Mouse (Mus musculus): ENCODE results near the gene Znhit1. TPM values are rescaled to one million over a fixed set of nuclear protein-coding genes. Genes with fewer than 3 reads are reported as not detected.
"Not testable (repeated sequence)": the region's sequence is repeated elsewhere in the genome, so short reads cannot be mapped to it uniquely, and the experiment has no call there.

Gene Znhit1
- total RNA-seq, 2 experiments from 2014 or later = 90.3 to 90.8 TPM

DNA sequence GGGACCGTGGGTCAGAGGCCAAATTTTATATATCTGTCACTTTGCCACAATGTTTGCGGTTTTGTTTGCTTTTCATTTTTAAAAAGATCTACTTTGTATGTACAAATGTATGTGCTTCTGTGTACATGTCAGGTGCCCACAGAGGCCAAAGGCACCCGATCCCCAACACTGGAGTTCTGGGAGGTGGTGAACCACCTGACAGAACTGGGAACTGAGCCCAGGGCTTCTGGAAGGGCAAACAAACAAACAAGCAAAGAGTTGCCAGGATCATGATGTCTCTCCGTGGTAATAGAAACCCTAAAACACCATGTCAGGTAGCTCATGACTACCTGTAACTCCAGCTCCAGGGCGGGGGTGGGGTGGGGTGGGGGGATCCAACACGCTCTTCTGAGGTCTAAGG lies 27.8 kb downstream of the Znhit1 start:
- no peak for DNase-seq (ENCODE audit: low spot score in 2 of 2)
- intact Hi-C loops (cut with DNase I) = no loop called here

DNA sequence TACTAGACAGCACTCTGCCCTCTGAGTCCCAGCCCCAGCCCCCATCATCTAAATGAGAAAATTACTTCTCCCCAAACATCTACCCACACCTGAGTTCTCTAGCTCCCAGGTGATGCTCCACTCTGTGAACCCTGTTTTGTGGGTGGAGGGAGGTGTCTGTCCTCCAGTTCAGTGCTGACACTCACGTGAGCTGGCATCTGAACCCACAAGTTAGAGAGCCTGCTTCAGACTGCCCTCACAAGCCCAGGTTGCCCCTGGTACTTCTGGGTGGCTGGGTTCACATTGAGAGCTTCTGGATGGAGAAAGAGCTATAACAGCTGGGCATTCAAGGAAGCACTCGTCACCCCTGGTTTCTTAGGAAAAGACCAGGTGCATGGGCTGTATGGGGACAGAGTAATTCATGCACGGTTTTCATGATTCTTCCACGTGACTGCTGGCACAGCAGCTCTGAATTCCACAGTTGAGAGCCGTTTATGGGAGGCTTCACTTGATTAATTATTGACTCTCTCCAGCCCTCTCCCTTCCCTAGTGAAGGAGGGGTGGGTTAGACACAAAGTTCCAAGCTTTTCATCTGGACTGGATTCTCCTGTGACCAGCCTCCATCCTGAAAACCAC lies 28.7 kb downstream of the Znhit1 start:
- no peak for DNase-seq (ENCODE audit: low spot score in 2 of 2)
- intact Hi-C loops (cut with DNase I) = no loop called here

DNA sequence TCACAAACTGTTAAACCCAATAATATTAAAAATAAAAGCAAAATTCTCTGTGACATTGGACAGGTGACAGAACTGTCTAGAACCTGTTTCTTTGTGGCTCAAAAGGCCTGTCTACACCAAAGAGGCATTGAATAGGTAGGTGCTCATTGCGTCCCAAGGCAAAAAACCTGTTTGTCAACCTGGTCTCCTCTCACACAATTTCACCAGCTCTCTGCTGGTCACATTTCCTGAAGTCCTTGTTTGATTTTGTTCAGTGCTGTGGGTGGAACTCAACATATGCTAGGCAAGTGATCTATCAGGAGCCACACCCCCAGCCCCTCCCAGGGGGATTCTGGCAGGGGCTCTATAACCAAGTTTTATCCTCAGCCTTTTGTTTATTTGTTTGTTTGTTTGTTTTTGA lies 30.6 kb downstream of the Znhit1 start:
- DNase-seq (ENCODE audit: low spot score in 2 of 2) = no peak
- intact Hi-C loops (cut with DNase I) = no loop called here

DNA sequence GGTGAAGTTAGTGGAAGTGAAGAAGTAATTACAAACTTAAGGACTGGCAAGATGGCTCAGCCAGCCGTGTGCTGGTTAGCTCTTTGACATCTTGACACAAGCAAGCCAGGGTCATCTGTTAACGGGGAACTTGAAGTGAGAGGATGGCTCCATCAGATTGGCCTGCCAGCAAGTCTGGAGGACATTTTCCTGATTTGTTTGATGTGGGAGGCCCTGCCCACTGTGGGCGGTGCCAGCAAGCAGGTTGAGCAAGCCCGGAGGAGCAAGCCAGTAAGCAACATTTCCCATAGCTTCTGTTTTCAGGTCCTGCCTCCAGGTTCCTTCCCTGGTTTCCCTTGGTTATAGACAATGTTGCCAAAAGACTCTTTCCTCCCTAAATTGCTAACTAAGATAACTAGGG lies 32.2 kb downstream of the Znhit1 start:
- intact Hi-C loops (cut with DNase I) = no loop called here
- no peak for DNase-seq (ENCODE audit: low spot score in 2 of 2)

DNA sequence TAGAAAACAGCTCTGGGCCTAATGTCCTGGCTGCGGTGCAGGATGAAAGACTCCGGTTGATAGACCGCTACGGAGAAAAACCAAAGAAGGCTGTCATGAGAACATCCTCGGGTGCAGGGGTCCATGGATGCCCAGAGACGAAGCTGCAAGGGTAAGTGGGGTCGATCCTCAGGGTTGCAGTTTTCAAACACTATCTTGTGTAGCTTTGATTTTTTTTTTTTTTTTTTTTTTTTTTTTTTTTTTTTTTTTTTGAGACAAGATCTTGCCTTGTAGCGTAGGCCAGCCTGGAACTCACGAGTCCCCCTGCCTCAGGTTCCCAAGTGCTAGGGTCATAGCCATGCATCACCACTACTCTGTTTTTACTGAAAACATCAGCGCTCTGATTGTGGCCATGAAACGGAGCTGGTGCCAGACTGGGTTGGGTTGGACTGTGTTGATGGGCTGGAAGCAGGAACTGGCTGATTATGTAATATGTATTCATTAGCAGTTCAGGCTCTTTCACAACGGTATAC lies 34.3 kb downstream of the Znhit1 start:
- intact Hi-C loops (cut with DNase I) = no loop called here
- DNase-seq (ENCODE audit: low spot score in 2 of 2) = peak; percentile 35 to 46

DNA sequence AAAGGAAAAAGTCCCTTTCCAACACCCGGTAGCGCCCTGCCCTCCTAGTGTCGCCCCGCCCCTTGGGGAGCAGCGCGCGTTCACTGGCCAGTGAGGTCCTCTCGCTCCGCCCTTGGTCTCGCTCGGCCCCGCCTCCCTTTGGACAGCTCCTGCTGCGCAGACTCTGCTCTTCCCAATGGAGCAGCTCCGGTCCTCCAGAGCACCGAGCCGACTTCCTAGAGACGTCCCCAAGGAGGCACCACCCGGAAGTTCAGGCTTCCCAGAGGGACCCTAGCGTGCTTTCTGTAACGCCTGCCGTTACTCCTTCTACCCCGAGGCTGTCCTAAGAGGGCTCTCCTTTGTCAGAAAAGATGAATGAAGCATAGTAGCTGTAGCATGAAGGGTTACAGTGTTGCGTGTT lies 34.8 kb downstream of the Znhit1 start, which contains the start of gene Fis1:
TSS of gene Fis1 (plus strand) at position 261 of the 400 bp plus-strand sequence.
- DNase-seq (ENCODE audit: low spot score in 2 of 2) = peak; percentile 93 to 94
- intact Hi-C loops (cut with DNase I) = no loop called here

DNA sequence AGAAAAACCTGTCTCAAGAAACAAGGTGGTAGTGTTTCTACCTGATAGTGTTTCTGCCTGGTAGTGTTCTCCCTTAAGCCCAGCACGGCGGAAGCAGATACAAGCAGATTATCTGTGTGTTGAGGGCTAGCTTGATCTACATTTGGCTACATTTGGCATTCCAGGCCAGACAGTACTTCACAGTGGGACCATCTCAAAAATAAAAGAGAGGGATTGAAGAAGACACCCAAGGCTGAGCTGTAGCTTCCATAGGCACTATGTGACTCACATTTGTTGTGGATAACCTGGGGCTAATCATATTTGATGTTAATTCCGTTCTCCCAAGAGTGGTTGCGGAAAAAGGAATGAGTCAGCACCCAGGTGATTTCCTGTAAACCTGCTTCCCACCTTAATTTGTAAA lies 35.7 kb downstream of the Znhit1 start:
- intact Hi-C loops (cut with DNase I) = no loop called here
- DNase-seq (ENCODE audit: low spot score in 2 of 2) = no peak

DNA sequence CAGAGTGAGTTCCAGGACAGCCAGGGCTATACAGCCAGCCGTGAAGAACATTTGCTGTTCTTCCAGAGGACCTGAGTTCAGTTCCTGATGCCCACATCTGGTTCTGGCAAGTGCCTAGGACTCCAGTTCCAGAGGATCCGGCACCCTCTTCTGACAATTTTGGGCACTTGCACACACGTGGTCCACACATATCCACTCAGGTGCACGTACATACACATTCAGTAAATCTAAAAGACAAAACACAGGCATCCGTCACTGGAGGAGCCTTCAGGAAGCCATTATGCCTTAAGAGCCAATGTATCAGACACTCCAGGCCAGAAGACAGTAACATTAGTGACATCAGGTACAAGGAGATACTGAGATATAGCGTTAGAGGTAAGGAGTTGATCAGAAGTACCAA lies 37.3 kb downstream of the Znhit1 start:
- intact Hi-C loops (cut with DNase I) = no loop called here
- DNase-seq (ENCODE audit: low spot score in 2 of 2) = no peak

DNA sequence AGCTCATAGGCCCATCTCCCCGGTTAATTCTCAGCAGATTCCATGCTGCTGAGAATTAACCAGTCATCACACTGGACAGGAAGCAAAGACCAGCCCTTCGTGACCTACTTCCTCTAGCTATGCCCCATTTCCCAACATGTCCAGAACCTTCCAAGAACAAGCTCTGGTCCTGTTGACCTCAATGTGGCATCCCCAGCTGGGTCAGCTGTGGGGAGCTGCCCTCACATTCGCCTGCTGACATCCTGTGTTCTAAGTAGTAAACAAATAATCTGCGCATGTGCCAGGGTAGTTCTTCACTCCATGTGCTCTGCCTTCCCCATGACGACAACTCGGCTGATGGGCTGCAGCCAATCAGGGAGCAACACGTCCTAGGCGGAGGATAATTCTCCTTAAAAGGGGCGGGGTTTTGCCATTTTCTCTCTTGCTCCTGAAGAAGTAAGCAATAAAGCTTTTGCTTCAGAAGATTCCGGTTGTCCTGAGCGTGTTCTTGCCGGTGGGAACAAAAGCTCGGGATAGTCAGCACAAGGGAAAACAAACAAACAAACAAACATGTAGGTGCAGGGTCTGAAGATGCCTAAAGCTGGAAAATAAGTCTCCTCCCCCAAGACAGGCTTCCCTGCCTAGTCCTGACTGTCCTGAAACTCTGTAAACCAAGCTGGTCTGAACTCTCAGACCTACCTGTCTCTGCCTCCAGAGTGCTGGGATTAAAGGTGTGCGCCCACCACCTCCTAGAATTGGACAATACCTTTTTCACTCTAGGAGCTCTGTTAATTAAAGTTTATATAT lies 38.1 kb downstream of the Znhit1 start:
- DNase-seq (ENCODE audit: low spot score in 2 of 2); intact Hi-C loops (cut with DNase I): not testable (repeated sequence)

DNA sequence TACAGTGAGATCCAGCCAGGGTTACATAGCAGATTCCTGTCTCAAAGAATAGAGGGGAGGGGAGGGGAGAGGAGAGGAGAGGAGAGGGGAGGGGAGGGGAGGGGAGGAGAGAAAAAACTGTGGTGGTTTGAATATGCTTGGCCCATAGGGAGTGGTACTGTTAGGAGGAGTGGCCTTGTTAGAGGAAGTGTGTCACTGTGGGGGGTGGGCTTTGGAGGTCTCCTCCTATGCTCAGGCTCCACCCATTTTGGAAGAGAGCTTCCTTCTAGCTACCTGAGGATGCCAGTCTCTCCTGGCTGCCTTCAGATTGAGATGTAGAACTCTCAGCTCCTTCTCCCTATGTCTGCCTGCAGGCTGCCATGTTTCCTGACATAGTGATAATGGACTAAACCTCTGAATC lies 39.9 kb downstream of the Znhit1 start:
- intact Hi-C loops (cut with DNase I) = no loop called here
- no peak for DNase-seq (ENCODE audit: low spot score in 2 of 2)

DNA sequence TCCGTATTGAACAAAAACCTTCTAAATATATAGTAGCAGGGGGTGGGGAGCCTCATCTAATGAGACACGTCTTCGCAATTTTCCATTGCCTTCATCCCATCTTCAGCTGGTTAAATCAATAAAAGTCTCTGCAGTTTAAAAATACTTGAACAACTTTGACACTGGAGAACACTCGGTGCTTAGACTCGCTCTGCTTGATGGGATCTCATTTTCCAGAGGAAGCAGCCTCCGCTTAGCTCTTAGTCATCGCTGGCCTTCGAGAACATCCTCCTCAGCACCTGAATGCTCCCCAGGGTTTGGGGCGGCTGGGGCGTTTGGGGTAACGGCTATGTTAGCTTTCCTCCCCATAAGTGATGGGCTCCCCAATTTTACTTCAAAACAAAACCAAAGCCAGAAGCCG lies 42.7 kb downstream of the Znhit1 start:
- no peak for DNase-seq (ENCODE audit: low spot score in 2 of 2)
- intact Hi-C loops (cut with DNase I) = no loop called here

DNA sequence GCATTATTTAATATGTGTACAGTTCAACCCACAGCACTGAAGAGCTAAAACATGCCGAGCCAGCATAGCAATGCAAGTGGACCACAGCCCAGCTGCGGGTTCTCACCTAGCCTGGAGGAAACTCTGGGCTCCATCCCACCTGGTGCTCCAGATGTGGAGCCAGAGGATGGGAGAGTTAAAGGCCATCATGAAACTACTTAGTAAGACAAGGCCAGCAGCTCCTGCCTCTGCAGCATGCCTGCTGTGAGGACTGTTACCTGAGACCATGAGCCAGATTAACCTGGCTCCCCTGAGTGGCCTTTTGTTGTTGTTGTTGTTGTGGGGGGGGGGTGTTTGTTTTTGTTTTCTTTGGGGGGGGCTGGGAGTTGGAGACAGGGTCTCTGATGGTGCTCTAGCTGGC lies 44.4 kb downstream of the Znhit1 start:
- DNase-seq (ENCODE audit: low spot score in 2 of 2) = no peak
- intact Hi-C loops (cut with DNase I) = no loop called here

DNA sequence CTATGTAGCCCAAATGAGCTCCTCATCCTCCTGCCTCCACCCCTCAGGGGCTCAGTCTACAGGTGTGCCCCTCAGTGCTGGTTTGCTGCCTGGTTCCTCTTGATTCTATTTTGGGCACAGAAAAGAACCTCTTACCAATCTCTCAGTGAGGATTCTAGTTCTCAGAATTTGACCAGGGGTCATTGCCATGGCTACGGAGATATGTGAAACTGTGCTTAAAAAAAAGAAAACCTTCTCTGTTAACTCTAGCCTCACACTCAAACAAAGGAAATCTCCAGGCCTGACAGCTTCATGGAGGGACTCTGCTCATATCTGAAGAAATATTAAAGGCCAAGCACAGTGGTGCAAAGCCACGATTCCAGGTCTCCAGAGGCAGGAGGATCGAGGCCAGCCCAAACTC lies 45.0 kb downstream of the Znhit1 start:
- intact Hi-C loops (cut with DNase I) = no loop called here
- DNase-seq (ENCODE audit: low spot score in 2 of 2) = no peak

DNA sequence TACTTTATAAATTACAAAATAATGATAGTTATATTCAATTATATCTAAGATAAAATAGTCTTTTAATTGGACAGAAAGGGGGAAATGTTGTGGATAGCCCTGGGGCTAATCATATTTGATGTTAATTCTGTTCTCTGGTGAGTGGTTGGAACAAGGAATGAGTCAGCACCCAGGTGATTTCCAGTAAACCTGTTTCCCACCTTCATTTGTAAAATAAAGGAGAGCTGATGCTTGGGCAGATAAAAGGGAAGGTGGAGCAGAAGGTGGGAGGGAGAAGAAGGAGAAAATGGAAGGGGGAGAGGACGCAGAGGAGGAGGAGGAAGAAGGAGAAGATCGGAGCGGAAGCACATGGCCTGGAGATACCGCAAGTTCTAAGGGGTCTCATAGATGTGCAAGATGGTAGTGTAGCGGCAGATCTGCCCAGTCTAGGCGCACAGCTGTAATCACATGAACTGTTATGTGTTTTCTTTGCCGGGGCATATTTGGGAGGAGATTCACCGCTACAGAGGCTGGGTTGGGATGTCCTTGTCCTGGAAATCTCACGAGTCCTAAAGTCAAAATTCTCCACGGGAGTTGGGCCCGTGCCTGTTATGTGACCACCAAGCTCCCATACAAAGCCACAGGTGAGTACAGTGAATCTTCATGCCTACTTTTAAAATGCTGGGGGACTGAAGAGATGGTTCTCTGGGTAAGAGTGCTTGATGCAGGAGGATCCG lies 46.8 kb downstream of the Znhit1 start:
- intact Hi-C loops (cut with DNase I) = no loop called here
- no peak for DNase-seq (ENCODE audit: low spot score in 2 of 2)

DNA sequence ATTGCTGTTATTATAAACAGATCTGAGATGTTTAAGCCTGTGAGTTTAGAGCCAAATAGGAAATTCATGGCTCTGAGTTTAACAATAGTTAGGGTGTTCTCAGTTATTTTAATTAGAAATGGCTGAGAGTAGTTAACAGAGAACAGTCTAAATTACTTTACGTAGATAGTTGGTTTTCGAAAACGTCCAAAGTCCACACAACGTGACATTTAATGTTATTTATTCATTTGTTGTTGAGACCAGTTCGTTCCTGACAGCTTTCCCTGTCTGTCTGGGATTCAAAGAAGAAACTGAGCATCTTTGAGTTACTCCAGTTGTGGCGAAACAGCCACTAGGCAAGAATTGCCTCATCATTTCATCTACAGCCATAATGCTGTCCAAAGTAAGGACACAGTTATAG lies 47.8 kb downstream of the Znhit1 start:
- intact Hi-C loops (cut with DNase I); DNase-seq (ENCODE audit: low spot score in 2 of 2): not testable (repeated sequence)

DNA sequence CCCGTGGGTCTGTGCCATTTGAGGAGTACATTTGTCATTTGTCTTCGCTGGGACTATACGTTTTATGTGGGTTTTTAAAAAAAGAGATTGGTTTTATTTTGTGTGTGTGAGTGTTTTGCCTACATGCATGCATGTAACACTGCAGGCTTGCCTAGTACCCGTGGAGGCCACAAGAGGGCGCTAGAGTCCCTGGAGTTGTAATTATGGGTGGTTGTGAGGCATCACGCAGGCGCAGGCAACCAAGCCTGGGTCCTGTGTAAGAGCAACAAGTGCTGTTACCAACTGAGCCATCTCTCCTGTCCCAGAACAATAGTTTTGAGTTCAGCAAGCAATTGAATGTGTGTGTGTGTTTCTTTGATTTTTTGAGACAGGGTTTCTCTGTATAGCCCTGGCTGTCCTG lies 48.5 kb downstream of the Znhit1 start:
- intact Hi-C loops (cut with DNase I) = loop anchor here (10.0 kb wide), 1 partner anchor 166 kb away; no protein-coding TSS in a partner anchor

DNA sequence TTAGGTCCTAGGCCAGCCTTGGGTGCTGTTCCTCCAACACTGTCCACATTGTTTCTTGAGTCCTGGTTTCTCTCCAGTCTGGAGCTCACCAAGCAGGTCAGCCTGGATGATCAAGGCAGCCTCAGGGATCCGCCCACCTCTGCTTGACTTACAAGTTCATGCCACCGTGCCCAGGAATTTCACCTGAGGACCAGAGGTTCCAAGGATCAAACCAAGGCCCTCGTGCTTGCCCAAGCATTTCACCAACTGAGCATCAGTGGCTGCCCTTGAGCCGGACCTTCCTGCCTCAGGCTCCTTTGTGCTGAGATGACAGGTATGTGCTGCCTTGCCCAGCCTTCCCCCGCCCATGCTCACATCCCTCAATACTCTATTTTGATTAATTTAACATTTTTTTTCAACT lies 50.2 kb downstream of the Znhit1 start:
- no peak for DNase-seq (ENCODE audit: low spot score in 2 of 2)
- intact Hi-C loops (cut with DNase I) = loop anchor here (10.0 kb wide), 1 partner anchor 167 kb away; no protein-coding TSS in a partner anchor

More for the DNA sequence above, 48.5 kb downstream of the Znhit1 start:
- DNase-seq (ENCODE audit: low spot score in 2 of 2) = no peak

DNA sequence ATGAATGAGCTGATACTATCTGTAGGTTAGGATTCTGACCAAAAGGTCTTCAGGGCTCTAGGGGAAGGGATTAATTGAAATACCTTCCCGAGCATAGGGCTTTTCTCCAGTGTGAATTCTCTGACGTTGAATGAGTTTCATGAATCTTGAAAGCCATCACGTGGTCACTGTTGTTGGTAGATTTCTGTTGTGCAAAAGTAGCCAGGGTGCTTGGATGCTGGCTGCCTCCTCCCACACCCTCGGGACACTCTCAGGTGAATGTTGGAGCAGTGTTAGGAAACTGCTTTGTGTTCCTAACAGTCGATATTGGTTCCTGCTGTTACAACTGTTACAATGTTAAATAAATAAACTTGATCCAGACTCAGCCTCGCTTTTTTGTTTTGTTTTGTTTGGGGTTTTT lies 51.1 kb downstream of the Znhit1 start:
- intact Hi-C loops (cut with DNase I) = loop anchor here (10.0 kb wide), 1 partner anchor 168 kb away; no protein-coding TSS in a partner anchor
- no peak for DNase-seq (ENCODE audit: low spot score in 2 of 2)

DNA sequence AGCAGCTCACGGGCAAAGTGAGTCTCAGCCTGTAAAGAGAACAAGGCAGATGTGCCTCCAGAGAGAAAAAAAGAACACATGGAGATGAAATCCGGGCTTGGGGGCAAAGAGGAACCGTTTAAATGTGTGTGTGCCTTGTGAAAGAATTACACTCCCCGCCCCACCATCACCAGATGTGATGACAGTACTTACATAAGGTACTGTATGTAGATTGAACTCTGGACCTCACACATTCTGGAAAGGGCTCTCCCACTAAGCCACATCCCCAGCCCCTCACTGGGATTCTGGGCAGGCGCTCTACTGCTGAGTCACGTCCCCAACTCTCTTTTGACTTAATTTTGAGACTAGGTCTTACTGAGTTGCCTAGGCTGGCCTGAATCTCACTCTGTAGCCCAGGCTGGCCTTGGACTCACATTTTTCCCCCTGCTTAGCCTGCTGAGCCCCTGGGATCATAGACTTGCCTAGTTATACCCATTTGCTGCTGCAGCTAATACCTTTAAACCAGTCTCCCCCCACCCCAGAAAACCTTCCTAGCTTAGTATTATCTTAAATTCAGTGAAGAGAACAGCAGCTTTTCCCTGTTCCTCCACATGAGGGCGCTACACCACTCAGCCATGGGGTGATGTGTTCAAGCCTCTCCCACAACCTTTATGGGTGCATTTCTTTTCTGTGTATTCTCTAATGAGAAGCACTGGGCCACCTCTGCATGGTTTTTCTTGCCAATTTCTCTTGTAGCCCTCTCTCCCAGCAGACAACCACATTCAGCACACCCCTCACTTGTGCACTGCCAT lies 51.7 kb downstream of the Znhit1 start:
- no peak for DNase-seq (ENCODE audit: low spot score in 2 of 2)
- intact Hi-C loops (cut with DNase I) = loop anchor here (10.0 kb wide), 1 partner anchor 169 kb away; no protein-coding TSS in a partner anchor

Measured in left cerebral cortex, postnatal 36 days (tissue).